Mouse (Mus musculus) E14TG2a.4 (cell line): Measurements from ENCODE around the gene Tns2.

ENCODE experiments used
- CTCF ChIP-seq: conservative IDR thresholded peaks from 2 replicates; pipeline ENCODE4 v1.5.1; 2014; ENCODE audit warnings: low read length
- NANOG ChIP-seq: IDR thresholded peaks from 2 replicates; pipeline ENCODE4 v1.6.1; 2014; ENCODE audit warnings: borderline replicate concordance, low read length, mixed read lengths
- POU5F1 ChIP-seq: IDR thresholded peaks from 2 replicates; pipeline ENCODE4 v1.6.1; 2014; ENCODE audit warnings: low read length, borderline replicate concordance

- no peak for TF ChIP-seq CTCF
- no peak for TF ChIP-seq NANOG
- TF ChIP-seq POU5F1 = no peak
Observed at GRCm38 (mm10) chr15:102120530-102120929, 20.3 kb downstream of the Tns2 start.
